Comparison of ENCODE assay signal across 8 mouse cellular contexts in the genomic region with DNA sequence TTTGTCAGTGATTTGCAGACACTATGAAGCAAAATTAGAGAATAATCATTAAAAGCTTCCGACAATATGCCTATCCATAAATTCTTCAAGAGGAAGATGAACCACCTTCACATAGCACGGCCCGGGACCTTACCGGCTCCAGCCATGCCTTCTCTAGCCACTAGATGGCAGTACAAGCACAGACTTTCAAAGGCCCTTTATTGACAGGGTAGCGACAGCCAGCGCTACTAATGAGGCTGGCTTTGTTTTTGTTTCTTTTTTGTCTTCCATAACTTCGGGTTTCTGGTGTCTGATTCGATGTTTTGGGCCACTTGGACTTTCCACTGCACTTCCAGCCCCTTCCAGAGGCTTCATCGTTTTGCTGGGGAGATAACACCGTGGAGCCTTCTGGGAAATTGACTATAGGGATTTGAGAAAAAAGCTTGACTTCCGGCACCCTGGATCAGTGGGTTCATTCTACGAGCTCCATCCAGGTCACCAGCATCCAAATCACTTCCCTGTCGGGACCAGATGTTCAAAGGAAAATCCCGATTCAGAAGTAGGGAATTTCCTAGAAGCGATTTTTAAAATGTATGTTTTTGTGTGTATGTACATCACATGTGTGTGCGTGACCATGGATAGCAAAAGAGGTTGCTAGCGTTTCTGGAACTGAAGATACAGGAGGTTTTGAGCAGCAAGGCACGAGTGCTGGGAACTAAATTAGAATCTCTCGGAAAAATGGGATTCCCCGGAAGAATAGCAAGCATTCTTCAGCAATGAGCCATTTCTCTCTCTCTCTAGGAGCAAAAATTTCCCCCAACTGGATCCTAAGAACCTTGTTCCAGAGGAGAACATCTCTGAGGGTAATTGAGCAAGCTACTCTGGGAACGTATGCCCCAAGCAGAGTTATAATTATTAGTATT.
DNase-seq lines count a peak whose midpoint lies in the region; ATAC-seq and TF ChIP-seq lines count a peak whose summit lies in the region.

No protein-coding gene starts in this region.

- no peaks in the 10 kb centered on the region for H3K4me1 ChIP-seq in embryonic facial prominence, embryonic 11.5 days (ENCODE audit: control insufficient read depth, insufficient read depth, low read length)
- H3K4me1 ChIP-seq in heart, adult 2 months (ENCODE audit: control insufficient read depth, insufficient read depth, low read length) = no peaks in the 10 kb centered on the region
- H3K4me1 ChIP-seq in kidney, adult 2 months (ENCODE audit: control insufficient read depth, insufficient read depth, low read length) = no peaks in the 10 kb centered on the region
- no peaks in the 10 kb centered on the region; the same call in 1 of the 2 replicates for H3K4me1 ChIP-seq in limb, embryonic 11.5 days (ENCODE audit: control insufficient read depth, insufficient read depth, low read length)
- H3K4me1 ChIP-seq in midbrain, embryonic 13.5 days (replicated peaks) = no peaks in the 10 kb centered on the region
- no peaks in the 10 kb centered on the region for H3K4me1 ChIP-seq in small intestine, adult 2 months (ENCODE audit: control insufficient read depth, insufficient read depth, insufficient read length, low read length)

- 0 out of 2 replicates have a peak, but pooled peaks have one; percentile 64 for TF ChIP-seq EP300 in heart, adult 2 months (IDR thresholded peaks at IDR 0.05; ENCODE audit: insufficient read depth, low read depth, low read length)

- H3K27ac ChIP-seq in embryonic facial prominence, embryonic 11.5 days (replicated peaks; ENCODE audit: low read depth, low read length) = no peak overlapping the region
- H3K27ac ChIP-seq in heart, adult 2 months = 0 out of 2 replicates have a peak overlapping the region, but pooled peaks have one; percentile 0
- H3K27ac ChIP-seq in kidney, adult 2 months (ENCODE audit: insufficient read depth, low read depth, low read length) = no peak overlapping the region
- H3K27ac ChIP-seq in limb, embryonic 11.5 days (replicated peaks; ENCODE audit: low read depth, low read length) = no peak overlapping the region
- H3K27ac ChIP-seq in midbrain, embryonic 13.5 days = no peak overlapping the region
- H3K27ac ChIP-seq in small intestine, adult 2 months (ENCODE audit: insufficient read depth, low read depth, low read length) = no peak overlapping the region

- intact Hi-C loops in heart, adult 2 months (cut with DNase I) = loop anchor here (1.0 to 5.0 kb wide), 6 partner anchors 97 to 517 kb away; a partner anchor contains a TSS

- peak; percentile 45 for DNase-seq in 3134 (ENCODE audit: extremely low read depth, insufficient read length, low spot score)
- DNase-seq in adrenal gland, postnatal 25 days = peak; percentile 76
- peak; percentile 89 for DNase-seq in embryonic facial prominence, embryonic 11.5 days (ENCODE audit: low spot score)
- DNase-seq in heart, adult 2 months = peak; percentile 78 to 86
- DNase-seq in kidney, adult 2 months = peak; percentile 86
- DNase-seq in limb, embryonic 11.5 days (ENCODE audit: low spot score) = peak; percentile 91

- peak overlapping the region; percentile 29; the same call in 1 of the 2 replicates for H3K9ac ChIP-seq in embryonic facial prominence, embryonic 11.5 days (replicated peaks; ENCODE audit: low read length)
- peak overlapping the region; percentile 65 for H3K9ac ChIP-seq in heart, adult 2 months (ENCODE audit: low read depth, low read length)
- H3K9ac ChIP-seq in limb, embryonic 11.5 days (ENCODE audit: low read length) = peak overlapping the region; percentile 64
- peak overlapping the region; percentile 51; the same call in 1 of the 2 replicates for H3K9ac ChIP-seq in midbrain, embryonic 13.5 days (replicated peaks)

- ATAC-seq in embryonic facial prominence, embryonic 11.5 days (replicated peaks; ENCODE audit: insufficient number of reproducible peaks, low FRiP score, low TSS enrichment, low read depth) = peak; percentile 87
- peak; percentile 85 for ATAC-seq in limb, embryonic 11.5 days (ENCODE audit: insufficient number of reproducible peaks, low FRiP score, low TSS enrichment, low read depth)
- peak; percentile 91 for ATAC-seq in midbrain, embryonic 13.5 days

- TF ChIP-seq POLR2A in heart, adult 2 months (IDR thresholded peaks at IDR 0.05; ENCODE audit: insufficient read depth, low read depth, low read length) = no peak
- TF ChIP-seq POLR2A in kidney, adult 2 months (IDR thresholded peaks at IDR 0.05; ENCODE audit: low read depth, low read length) = no peak
- no peak for TF ChIP-seq POLR2A in small intestine, adult 2 months (IDR thresholded peaks at IDR 0.05; ENCODE audit: low read depth, low read length)

- H3K27me3 ChIP-seq in embryonic facial prominence, embryonic 11.5 days (ENCODE audit: control insufficient read depth, insufficient read depth, low read length) = no peaks in the 10 kb centered on the region
- H3K27me3 ChIP-seq in heart, adult 2 months (ENCODE audit: control insufficient read depth, insufficient read depth, low read length) = no peaks in the 10 kb centered on the region
- no peaks in the 10 kb centered on the region for H3K27me3 ChIP-seq in kidney, adult 2 months (replicated peaks; ENCODE audit: control insufficient read depth, insufficient read depth, low read length)
- H3K27me3 ChIP-seq in limb, embryonic 11.5 days (ENCODE audit: control insufficient read depth, insufficient read depth, low read length) = no peaks in the 10 kb centered on the region
- H3K27me3 ChIP-seq in midbrain, embryonic 13.5 days = no peaks in the 10 kb centered on the region
- H3K27me3 ChIP-seq in small intestine, adult 2 months (ENCODE audit: control insufficient read depth, insufficient read depth, low read length) = no peaks in the 10 kb centered on the region

- no peaks in the 10 kb centered on the region for H3K9me3 ChIP-seq in embryonic facial prominence, embryonic 11.5 days (replicated peaks; ENCODE audit: control insufficient read depth, low read length)
- H3K9me3 ChIP-seq in limb, embryonic 11.5 days (ENCODE audit: control insufficient read depth, low read length) = no peaks in the 10 kb centered on the region
- no peaks in the 10 kb centered on the region for H3K9me3 ChIP-seq in midbrain, embryonic 13.5 days

- H3K4me2 ChIP-seq in embryonic facial prominence, embryonic 11.5 days (ENCODE audit: low read depth, low read length) = peak overlapping the region; percentile 32; the same call in 1 of the 2 replicates
- H3K4me2 ChIP-seq in limb, embryonic 11.5 days (ENCODE audit: low read depth, severe bottlenecking) = peak overlapping the region; percentile 49
- H3K4me2 ChIP-seq in midbrain, embryonic 13.5 days (replicated peaks) = peak overlapping the region; percentile 56

- peak overlapping the region; percentile 7 for H3K4me3 ChIP-seq in embryonic facial prominence, embryonic 11.5 days (ENCODE audit: low read depth, low read length)
- peak overlapping the region; percentile 61 for H3K4me3 ChIP-seq in heart, adult 2 months
- peak overlapping the region; percentile 59 for H3K4me3 ChIP-seq in kidney, adult 2 months (ENCODE audit: insufficient read depth, low read depth, low read length)
- peak overlapping the region; percentile 25 for H3K4me3 ChIP-seq in limb, embryonic 11.5 days (ENCODE audit: low read depth, low read length)
- H3K4me3 ChIP-seq in midbrain, embryonic 13.5 days (replicated peaks) = peak overlapping the region; percentile 36
- H3K4me3 ChIP-seq in small intestine, adult 2 months (ENCODE audit: low read depth, low read length) = peak overlapping the region; percentile 59

- no peaks in the 10 kb centered on the region for H3K36me3 ChIP-seq in embryonic facial prominence, embryonic 11.5 days (replicated peaks; ENCODE audit: control insufficient read depth, insufficient read depth, low read depth, low read length)
- H3K36me3 ChIP-seq in heart, adult 2 months (ENCODE audit: control insufficient read depth, insufficient read depth, low read length) = no peaks in the 10 kb centered on the region
- no peaks in the 10 kb centered on the region for H3K36me3 ChIP-seq in kidney, adult 2 months (ENCODE audit: control insufficient read depth, insufficient read depth, low read length)
- no peaks in the 10 kb centered on the region for H3K36me3 ChIP-seq in limb, embryonic 11.5 days (ENCODE audit: control insufficient read depth, insufficient read depth, low read length)
- no peaks in the 10 kb centered on the region for H3K36me3 ChIP-seq in midbrain, embryonic 13.5 days
- no peaks in the 10 kb centered on the region for H3K36me3 ChIP-seq in small intestine, adult 2 months (ENCODE audit: control insufficient read depth, insufficient read depth, low read length)

- peak; percentile 99 for TF ChIP-seq CTCF in heart, adult 2 months (IDR thresholded peaks at IDR 0.05)
- TF ChIP-seq CTCF in kidney, adult 2 months (conservative IDR thresholded peaks at IDR 0.05; ENCODE audit: insufficient read depth, insufficient read length, low read depth, low read length) = peak; percentile 94
- TF ChIP-seq CTCF in small intestine, adult 2 months (IDR thresholded peaks at IDR 0.05; ENCODE audit: extremely low read depth, insufficient read length, insufficient replicate concordance, low read depth, low read length) = peak; percentile 94; the same call in 1 of the 2 replicates

- no peaks in the 10 kb centered on the region for H3K79me2 ChIP-seq in heart, adult 2 months (replicated peaks; ENCODE audit: control insufficient read depth, insufficient read depth, low read length)

- 24% methylated on average over 21 of the region's 21 CpGs for WGBS in embryonic facial prominence, embryonic 11.5 days
- 11% methylated on average over 21 of the region's 21 CpGs for WGBS in heart, adult 2 months
- WGBS in kidney, adult 2 months = 19% methylated on average over 21 of the region's 21 CpGs
- WGBS in limb, embryonic 11.5 days = 26% methylated on average over 21 of the region's 21 CpGs
- 22% methylated on average over 21 of the region's 21 CpGs for WGBS in midbrain, embryonic 13.5 days
- WGBS in small intestine, adult 2 months = 19% methylated on average over 21 of the region's 21 CpGs

Comparison
In these comparisons a context has a peak if more than half of its experiments do, and no peak if none do; other contexts are left out.
1. H3K4me3 ChIP-seq: peak in every context shown above with its lines; median percentile 61 in heart, adult 2 months; 59 in kidney, adult 2 months; 59 in small intestine, adult 2 months; 36 in midbrain, embryonic 13.5 days; 25 in limb, embryonic 11.5 days; 7 in embryonic facial prominence, embryonic 11.5 days.